11 mouse cellular contexts compared by ENCODE assay signal in the genomic region with DNA sequence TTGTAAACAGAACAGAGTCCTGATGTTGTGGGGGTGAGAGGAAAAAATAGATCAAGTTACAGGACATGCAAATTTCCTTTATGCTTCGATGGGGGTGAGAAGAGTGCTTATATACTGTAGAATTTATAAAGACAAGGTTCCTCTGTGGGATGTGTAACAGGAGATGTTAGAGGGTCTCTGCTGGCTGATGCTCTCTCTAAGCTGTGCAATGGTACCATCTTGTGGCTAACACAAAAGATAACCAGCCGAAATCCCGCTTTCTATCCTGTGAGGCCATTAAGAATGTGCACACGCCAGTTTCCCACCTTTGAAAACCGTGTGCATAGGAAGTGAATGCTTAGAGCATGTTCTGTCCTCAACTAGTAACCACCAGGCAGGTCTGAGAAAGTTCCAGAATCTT.
DNase-seq lines count a peak whose midpoint lies in the region; ATAC-seq lines count a peak whose summit lies in the region.
"Had no signal": no experiment of that assay in that cellular context is flagged by ENCODE, and none has a peak within 500 bp of the region (broad histone marks: within the 10 kb centered on the region; RNA-seq: fewer than 3 reads in every experiment).

No protein-coding gene starts in this region.

- H3K4me1 ChIP-seq in hindbrain, embryonic 15.5 days (replicated peaks), result no peaks in the 10 kb centered on the region
- H3K4me1 ChIP-seq: limb, embryonic 13.5 days had no signal

- H3K9ac ChIP-seq in hindbrain, embryonic 15.5 days, result no peak overlapping the region
- H3K9ac ChIP-seq: limb, embryonic 13.5 days had no signal

- WGBS in hindbrain, embryonic 15.5 days, result 39% methylated on average over 5 of the region's 5 CpGs

- peak; percentile 69 for ATAC-seq in hindbrain, embryonic 15.5 days (ENCODE audit: low FRiP score, low read depth)

- DNase-seq in cerebellum, postnatal 10 days, result peak; percentile 49
- DNase-seq in cerebellum, adult 9-10 months, result no peak
- DNase-seq in left cerebral cortex, postnatal 25 days (ENCODE audit: low spot score in 2 of 2), result peak; percentile 12 to 47
- no peak for DNase-seq in left cerebral cortex, adult 11 months (ENCODE audit: low spot score)
- peak; percentile 33 for DNase-seq in ZHBTc4 (ENCODE audit: low read depth, low spot score)
- DNase-seq in urinary bladder, adult 2 months (ENCODE audit: low spot score), result no peak
- DNase-seq in spleen, adult 12 weeks (ENCODE audit: low spot score), result no peak
- DNase-seq: gastrocnemius, postnatal 10 days; kidney, postnatal 36 days had no signal

- H3K4me3 ChIP-seq in hindbrain, embryonic 15.5 days, result no peak overlapping the region
- H3K4me3 ChIP-seq: limb, embryonic 13.5 days had no signal

- H3K4me2 ChIP-seq in hindbrain, embryonic 15.5 days, result no peak overlapping the region
- H3K4me2 ChIP-seq: limb, embryonic 13.5 days had no signal

- no peaks in the 10 kb centered on the region for H3K9me3 ChIP-seq in hindbrain, embryonic 15.5 days
- H3K9me3 ChIP-seq: limb, embryonic 13.5 days had no signal

- no peaks in the 10 kb centered on the region for H3K27me3 ChIP-seq in hindbrain, embryonic 15.5 days
- H3K27me3 ChIP-seq: limb, embryonic 13.5 days had no signal

- no peak overlapping the region for H3K27ac ChIP-seq in hindbrain, embryonic 15.5 days (replicated peaks)
- H3K27ac ChIP-seq: limb, embryonic 13.5 days had no signal

- H3K36me3 ChIP-seq in hindbrain, embryonic 15.5 days, result no peaks in the 10 kb centered on the region
- H3K36me3 ChIP-seq: limb, embryonic 13.5 days had no signal

- intact Hi-C loops in left cerebral cortex, postnatal 25 days (cut with DNase I), result loop anchor here (10.0 kb wide), 1 partner anchor 603 kb away; no protein-coding TSS in a partner anchor

Comparison
In these comparisons a context has a peak if more than half of its experiments do, and no peak if none do; other contexts are left out.
1. DNase-seq: peak in cerebellum, postnatal 10 days (2 of 2), left cerebral cortex, postnatal 25 days (2 of 2) and ZHBTc4 (single experiment); none in cerebellum, adult 9-10 months (single experiment), left cerebral cortex, adult 11 months (single experiment), urinary bladder, adult 2 months (single experiment) and spleen, adult 12 weeks (single experiment).